Comparison of ENCODE assay signal across 8 mouse cellular contexts in genomic region chr8:76901430-76902204, GRCm38 (mm10). TPM values are rescaled to one million over a fixed set of nuclear protein-coding genes. Genes with fewer than 3 reads are reported as not detected.
DNase-seq lines count a peak whose midpoint lies in the region; ATAC-seq and TF ChIP-seq lines count a peak whose summit lies in the region.

No protein-coding gene starts in this region.

- peak; percentile 94 for DNase-seq in ES-E14 (ENCODE audit: low read depth, low spot score)
- peak; percentile 99 for DNase-seq in cerebellum, adult 11-12 months
- peak; percentile 98 for DNase-seq in heart, postnatal 25 days (ENCODE audit: low spot score)
- DNase-seq in layer of hippocampus, adult 11-12 months (ENCODE audit: low spot score): peak; percentile 99
- peak; percentile 91 for DNase-seq in liver, postnatal 0 days
- DNase-seq in telencephalon, adult 2 months (ENCODE audit: low read depth, low spot score): peak; percentile 96

- peak overlapping the region; percentile 73 to 79 for H3K4me3 ChIP-seq in ES-E14 (ENCODE audit: insufficient read depth in 1 of 2, low read depth in 1 of 2, low read length in 2 of 2, poor library complexity in 1 of 2, severe bottlenecking in 1 of 2)
- peak overlapping the region; percentile 66 for H3K4me3 ChIP-seq in forebrain, embryonic 16.5 days (replicated peaks; ENCODE audit: low read length)
- peak overlapping the region; percentile 73 for H3K4me3 ChIP-seq in liver, postnatal 0 days (ENCODE audit: low read depth, low read length)
- peak overlapping the region; percentile 69 for H3K4me3 ChIP-seq in neural tube, embryonic 13.5 days

- H3K9me3 ChIP-seq in ES-E14 (ENCODE audit: control insufficient read depth, insufficient read depth, low read depth, low read length): no peaks in the 10 kb centered on the region
- H3K9me3 ChIP-seq in forebrain, embryonic 16.5 days (ENCODE audit: control insufficient read depth, low read length): no peaks in the 10 kb centered on the region
- no peaks in the 10 kb centered on the region for H3K9me3 ChIP-seq in liver, postnatal 0 days (ENCODE audit: low read length)
- no peaks in the 10 kb centered on the region for H3K9me3 ChIP-seq in neural tube, embryonic 13.5 days

- H3K27ac ChIP-seq in ES-E14 (ENCODE audit: insufficient read depth, low read depth, low read length, poor library complexity, severe bottlenecking): no peak overlapping the region
- H3K27ac ChIP-seq in forebrain, embryonic 16.5 days (ENCODE audit: low read length): no peak overlapping the region
- peak overlapping the region; percentile 62 for H3K27ac ChIP-seq in liver, postnatal 0 days (ENCODE audit: low read depth)
- no peak overlapping the region for H3K27ac ChIP-seq in neural tube, embryonic 13.5 days (replicated peaks)

- H3K4me2 ChIP-seq in forebrain, embryonic 16.5 days (ENCODE audit: low read length): peak overlapping the region; percentile 91
- H3K4me2 ChIP-seq in liver, postnatal 0 days (ENCODE audit: low read depth, low read length): peak overlapping the region; percentile 90
- peak overlapping the region; percentile 100 for H3K4me2 ChIP-seq in neural tube, embryonic 13.5 days

- peak overlapping the region; percentile 68; the same call in 1 of the 2 replicates for H3K9ac ChIP-seq in ES-E14 (ENCODE audit: insufficient read depth, low read depth, low read length, poor library complexity, severe bottlenecking)
- peak overlapping the region; percentile 53 for H3K9ac ChIP-seq in forebrain, embryonic 16.5 days (replicated peaks; ENCODE audit: low read depth, low read length)
- peak overlapping the region; percentile 64 for H3K9ac ChIP-seq in liver, postnatal 0 days (replicated peaks)
- H3K9ac ChIP-seq in neural tube, embryonic 13.5 days: peak overlapping the region; percentile 62

- no peak for TF ChIP-seq CTCF in liver, postnatal 0 days (IDR thresholded peaks at IDR 0.05; ENCODE audit: low read depth)

- H3K4me1 ChIP-seq in ES-E14 (ENCODE audit: control insufficient read depth in 2 of 2, insufficient read depth in 2 of 2, low read length in 2 of 2, poor library complexity in 1 of 2): peaks cover 0 to 3% of the 10 kb centered on the region in 2 experiments; a peak in 1 of 4 replicates
- peaks cover 21% of the 10 kb centered on the region for H3K4me1 ChIP-seq in forebrain, embryonic 16.5 days (replicated peaks; ENCODE audit: control insufficient read depth, insufficient read depth, low read length)
- H3K4me1 ChIP-seq in liver, postnatal 0 days (ENCODE audit: insufficient read depth): peaks cover 11% of the 10 kb centered on the region
- peaks cover 32% of the 10 kb centered on the region for H3K4me1 ChIP-seq in neural tube, embryonic 13.5 days (replicated peaks)

- intact Hi-C loops in heart, postnatal 25 days (cut with DNase I): loop anchor here (5.0 to 10.0 kb wide), 2 partner anchors 143 to 231 kb away; no protein-coding TSS in a partner anchor

- no peaks in the 10 kb centered on the region for H3K36me3 ChIP-seq in ES-E14 (ENCODE audit: control insufficient read depth, insufficient read depth, low read length, poor library complexity, severe bottlenecking)
- no peaks in the 10 kb centered on the region for H3K36me3 ChIP-seq in forebrain, embryonic 16.5 days (ENCODE audit: control insufficient read depth, insufficient read depth)
- no peaks in the 10 kb centered on the region for H3K36me3 ChIP-seq in liver, postnatal 0 days (replicated peaks; ENCODE audit: insufficient read depth, low read length)
- H3K36me3 ChIP-seq in neural tube, embryonic 13.5 days: no peaks in the 10 kb centered on the region

- in situ Hi-C loops in ES-E14 (cut with MboI; ENCODE audit: low sequenced_read_pairs in 2 of 2, unreplicated experiment in 2 of 2): no loop called here

- peak; percentile 97 for ATAC-seq in forebrain, embryonic 16.5 days
- peak; percentile 89 for ATAC-seq in liver, postnatal 0 days
- peak; percentile 94 for ATAC-seq in neural tube, embryonic 13.5 days (ENCODE audit: low read depth)

- peaks cover 24% of the 10 kb centered on the region for H3K27me3 ChIP-seq in forebrain, embryonic 16.5 days (replicated peaks; ENCODE audit: control insufficient read depth, insufficient read depth, low read length)
- H3K27me3 ChIP-seq in liver, postnatal 0 days (ENCODE audit: insufficient read depth, low read length): peaks cover 25% of the 10 kb centered on the region
- H3K27me3 ChIP-seq in neural tube, embryonic 13.5 days: peaks cover 45% of the 10 kb centered on the region

- TF ChIP-seq EP300 in liver, postnatal 0 days (IDR thresholded peaks at IDR 0.05; ENCODE audit: low read depth): no peak

- under 1% methylated on average over 39 of the region's 41 CpGs for WGBS in forebrain, embryonic 16.5 days
- under 1% methylated on average over 41 of the region's 41 CpGs for WGBS in liver, postnatal 0 days (ENCODE audit: insufficient replicate concordance)
- under 1% methylated on average over 41 of the region's 41 CpGs for WGBS in neural tube, embryonic 13.5 days

TF ChIP-seq in ES-E14, 5 proteins besides CTCF, POLR2A, EP300 and RAD21:
- TF ChIP-seq ZNF384 (IDR thresholded peaks at IDR 0.05; ENCODE audit: low read depth, low read length) (peak; percentile 50; the same call in 1 of the 2 replicates), HCFC1 (IDR thresholded peaks at IDR 0.05; ENCODE audit: borderline replicate concordance, insufficient read depth, low read length) (no peak), MAFK (IDR thresholded peaks at IDR 0.05; ENCODE audit: insufficient read depth, low read depth, low read length) (no peak), CHD2 (IDR thresholded peaks at IDR 0.05; ENCODE audit: low read depth, low read length) (peak; percentile 66; the same call in 1 of the 2 replicates)

RNA-seq across cellular contexts. Expression of gene Nr3c2, which starts 2.4 kb away (rescaled TPM):
- total RNA-seq in ES-E14 (2012; rRNA removed): 1.3 and 1.4 TPM in 2 replicates
- polyA plus RNA-seq in forebrain, embryonic 16.5 days (2015; fragmentation: Nextera tagmentation; extraction: Ambion mirVana): 4.6 and 5.3 TPM in 2 replicates
- 10 to 100 TPM; 17.9 to 22.7 TPM for total RNA-seq in heart, postnatal 25 days (2021)
- 3.4 and 3.9 TPM in 2 replicates for polyA plus RNA-seq in liver, postnatal 0 days (2015; fragmentation: Nextera tagmentation; extraction: Ambion mirVana)
- polyA plus RNA-seq in neural tube, embryonic 13.5 days (2015; fragmentation: Nextera tagmentation; extraction: Ambion mirVana): 2.4 and 4.9 TPM in 2 replicates
